Mouse (Mus musculus) cerebellum, adult 11 months (tissue): ENCODE results near the gene Mroh9.

Source experiments
- DNase-seq: peaks from one replicate; pipeline ENCODE4 v3.0.0; 2022

The Mroh9 gene

DNA sequence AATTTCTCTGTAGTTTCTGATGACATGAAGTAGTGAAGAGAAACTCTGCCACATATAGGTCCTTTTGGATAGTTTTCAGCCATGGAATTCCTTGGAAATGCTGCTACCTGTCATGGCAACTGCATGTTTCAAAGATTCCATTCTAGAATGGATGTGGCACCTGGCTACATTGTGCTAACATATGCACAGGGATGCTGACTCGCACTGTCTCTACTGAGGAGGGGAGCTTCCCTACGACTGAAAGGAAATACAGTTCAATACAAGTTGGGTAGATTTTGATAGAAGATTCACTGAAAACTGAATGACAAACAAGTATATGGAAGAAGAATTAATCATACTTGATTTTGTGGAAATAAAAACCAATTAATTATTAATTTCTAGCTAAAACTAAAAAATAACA is at the start of gene Mroh9:
TSS of gene Mroh9 (minus strand) at position 101 of the 400 bp plus-strand sequence.
- no peak for DNase-seq

DNA sequence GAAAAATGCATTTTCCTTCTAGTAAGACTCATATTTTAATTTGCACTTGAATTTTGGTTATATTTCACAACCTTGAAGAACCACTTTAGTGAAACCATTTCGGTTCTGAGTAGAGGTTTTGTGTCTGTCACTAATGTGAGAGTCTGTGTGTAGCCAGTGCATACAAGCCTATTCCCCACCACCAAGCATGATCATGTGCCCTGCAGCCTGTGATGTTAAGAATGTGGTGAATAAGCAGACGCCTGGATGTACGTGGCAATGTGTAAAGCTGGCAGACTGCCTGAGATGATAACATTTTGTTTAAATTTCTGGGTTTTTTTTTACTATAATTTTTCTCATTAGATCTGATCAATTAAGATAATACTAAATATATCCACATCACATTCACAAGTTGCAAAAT is 44.5 kb upstream of the Mroh9 start:
- DNase-seq: no peak

DNA sequence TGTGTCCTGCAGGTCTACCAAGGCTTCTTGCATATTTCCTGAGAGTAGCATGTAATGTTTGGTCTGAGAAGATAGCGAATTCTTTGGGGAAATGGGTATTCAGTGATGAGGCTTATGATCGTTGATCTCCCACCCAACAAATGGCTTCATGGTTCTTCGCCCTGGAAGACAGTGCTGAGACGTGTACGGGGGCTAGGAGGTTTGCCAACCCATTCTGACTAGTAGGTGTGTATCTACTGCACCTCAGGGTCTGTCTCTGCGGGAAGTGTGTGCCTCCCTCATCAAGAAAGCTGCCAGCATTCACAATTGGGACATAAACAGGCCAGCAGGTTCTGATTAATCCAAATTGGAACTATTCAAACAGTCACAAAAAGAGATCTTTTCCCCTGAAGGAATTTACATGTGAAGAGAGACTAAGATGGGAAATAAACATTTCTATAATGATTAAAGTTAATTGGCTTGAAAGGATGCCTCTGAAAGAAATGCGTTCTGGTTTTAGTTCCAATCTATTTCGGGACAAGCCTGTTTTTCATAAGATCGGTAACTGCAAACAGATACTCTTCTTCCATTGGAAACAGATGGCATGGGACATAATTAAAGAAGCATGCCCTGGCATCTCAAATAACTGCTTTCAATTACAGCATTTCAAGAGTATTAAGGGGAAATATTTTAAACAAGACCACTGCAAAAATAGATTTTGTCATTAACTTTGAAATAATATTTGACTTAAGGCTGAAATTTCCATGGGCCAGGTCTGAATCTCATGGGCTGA is 43.8 kb upstream of the Mroh9 start:
- no peak for DNase-seq

DNA sequence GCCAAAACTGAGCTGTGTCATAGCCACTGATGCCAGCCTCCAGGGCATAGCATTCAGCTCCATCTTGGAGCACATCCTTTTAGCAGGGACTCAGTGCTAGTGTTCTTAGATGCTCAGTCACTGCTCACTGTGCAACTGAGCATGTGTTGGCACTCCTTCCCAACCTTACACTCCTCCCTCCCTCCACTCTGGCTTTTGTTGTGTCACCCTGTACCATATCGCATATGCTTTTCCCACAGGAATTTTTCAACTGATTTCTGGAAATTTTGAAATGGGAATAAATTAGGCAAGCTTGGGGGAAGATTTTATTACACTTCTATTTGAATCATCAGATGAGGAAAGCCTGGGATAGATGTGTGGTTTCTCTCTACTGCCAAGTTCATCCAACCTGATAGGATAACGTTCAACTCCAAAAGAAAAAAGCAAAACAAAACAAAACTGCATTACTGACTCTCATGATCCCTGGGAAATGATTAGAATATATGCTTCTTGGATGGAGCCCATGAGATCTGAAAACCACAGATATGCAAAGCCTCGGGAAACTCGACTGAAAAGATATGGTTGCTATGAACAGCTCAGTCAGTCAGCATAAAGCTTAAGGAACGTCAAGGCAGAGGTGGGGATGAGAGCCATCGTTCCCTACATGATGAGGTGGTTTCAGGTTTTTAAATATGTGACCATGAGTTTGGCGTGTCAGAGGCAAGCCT is 40.9 kb upstream of the Mroh9 start:
- DNase-seq: no peak

DNA sequence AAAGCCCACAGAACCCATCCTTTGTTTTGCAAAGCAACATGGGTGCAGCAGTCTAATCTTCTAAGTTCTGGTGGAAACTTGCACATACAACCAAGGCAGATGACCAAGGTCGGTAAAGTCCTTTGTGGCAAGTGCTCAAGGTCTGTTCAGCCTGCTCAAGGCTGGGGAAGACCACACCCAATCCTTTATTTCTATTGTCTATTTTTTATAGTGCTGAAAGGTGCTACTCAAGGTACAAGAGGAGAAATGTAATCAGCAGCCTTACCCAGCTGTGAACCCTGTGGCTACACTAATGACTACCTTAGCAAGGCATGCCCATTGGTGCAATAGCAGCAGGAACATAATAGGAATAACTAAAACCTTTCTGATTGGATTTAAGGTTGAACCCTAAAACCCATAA is 36.9 kb upstream of the Mroh9 start:
- no peak for DNase-seq

DNA sequence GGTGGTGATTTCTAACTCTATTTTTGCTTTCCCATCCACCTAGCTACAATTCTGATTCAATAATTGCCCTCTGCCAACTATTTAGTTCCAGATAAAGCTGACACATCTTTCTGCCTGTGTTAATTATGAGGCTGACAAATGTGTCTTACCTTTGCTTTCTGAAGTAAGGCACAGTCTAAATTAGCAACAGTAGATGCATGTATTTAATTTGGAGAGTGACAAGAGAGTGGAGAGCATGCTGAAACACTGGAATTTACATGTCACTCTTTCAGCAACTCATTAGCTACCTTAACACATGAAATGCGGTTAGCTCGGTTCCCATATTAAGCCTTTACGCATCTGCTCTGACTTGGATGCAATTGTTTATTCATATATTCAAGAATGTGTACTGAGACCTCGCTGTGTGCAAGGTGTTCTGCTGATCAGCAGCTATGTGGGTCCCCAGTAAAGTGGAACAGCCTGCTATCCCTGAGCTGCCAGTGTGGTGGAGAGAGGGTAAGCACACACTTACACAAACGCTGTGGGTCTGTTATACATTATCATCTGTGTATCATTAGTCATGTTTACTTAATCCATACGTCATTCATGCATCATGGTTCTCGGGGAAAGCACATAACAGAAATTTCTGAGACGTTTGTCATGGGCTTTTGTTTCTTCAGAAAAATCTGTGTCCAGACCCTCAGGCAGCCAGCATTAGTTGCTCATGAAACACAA is 28.1 kb upstream of the Mroh9 start:
- DNase-seq: no peak

DNA sequence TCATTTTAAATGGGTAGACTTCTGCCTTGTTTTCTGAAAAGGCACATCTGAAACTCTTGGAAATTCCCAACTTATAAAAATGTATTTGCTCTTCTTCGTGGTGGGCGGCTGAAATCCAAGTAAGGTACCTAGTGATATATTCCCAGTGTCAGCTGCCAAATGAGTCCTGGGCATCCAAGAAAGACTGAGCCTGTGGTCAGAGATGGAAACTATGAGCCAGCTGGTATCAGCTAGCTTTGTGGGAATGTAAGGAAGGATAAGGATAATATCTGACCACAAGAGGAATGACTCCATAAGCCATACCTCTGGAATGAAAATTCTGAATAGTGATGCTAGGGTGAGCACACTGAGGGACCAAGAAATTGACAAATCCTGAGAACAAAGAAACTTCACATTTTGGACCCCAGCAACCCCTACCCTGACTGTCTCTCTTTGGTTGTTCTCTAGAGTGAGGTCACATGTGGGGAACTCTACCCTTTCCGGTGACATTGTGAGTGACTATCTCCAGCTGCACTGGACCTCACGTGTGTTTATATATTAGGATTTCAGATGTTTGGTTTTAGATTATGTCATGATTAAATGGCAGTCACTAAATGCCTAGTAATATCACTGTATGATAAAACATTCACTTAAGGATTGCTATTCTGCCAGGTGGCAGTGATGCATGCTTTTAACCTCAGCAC is 27.2 kb upstream of the Mroh9 start:
- DNase-seq: no peak

DNA sequence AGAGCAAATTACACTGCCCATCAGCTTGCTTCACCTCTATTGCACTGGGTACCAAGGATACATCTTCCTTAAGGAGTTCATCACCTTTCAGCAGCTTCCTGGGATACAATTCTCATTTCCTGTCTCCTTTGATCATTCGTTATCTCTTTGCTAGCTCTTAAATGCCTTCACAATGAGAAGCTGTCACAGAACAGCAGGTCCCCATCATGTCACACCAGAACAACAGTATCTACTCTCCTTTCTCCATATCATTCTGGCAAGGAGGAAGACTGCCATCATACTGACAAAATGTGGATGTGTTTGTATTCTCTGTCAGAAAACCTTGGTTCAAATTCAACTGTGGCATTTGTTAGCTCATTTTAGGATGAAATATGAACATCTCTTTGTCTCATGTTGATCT is 19.5 kb upstream of the Mroh9 start:
- no peak for DNase-seq

DNA sequence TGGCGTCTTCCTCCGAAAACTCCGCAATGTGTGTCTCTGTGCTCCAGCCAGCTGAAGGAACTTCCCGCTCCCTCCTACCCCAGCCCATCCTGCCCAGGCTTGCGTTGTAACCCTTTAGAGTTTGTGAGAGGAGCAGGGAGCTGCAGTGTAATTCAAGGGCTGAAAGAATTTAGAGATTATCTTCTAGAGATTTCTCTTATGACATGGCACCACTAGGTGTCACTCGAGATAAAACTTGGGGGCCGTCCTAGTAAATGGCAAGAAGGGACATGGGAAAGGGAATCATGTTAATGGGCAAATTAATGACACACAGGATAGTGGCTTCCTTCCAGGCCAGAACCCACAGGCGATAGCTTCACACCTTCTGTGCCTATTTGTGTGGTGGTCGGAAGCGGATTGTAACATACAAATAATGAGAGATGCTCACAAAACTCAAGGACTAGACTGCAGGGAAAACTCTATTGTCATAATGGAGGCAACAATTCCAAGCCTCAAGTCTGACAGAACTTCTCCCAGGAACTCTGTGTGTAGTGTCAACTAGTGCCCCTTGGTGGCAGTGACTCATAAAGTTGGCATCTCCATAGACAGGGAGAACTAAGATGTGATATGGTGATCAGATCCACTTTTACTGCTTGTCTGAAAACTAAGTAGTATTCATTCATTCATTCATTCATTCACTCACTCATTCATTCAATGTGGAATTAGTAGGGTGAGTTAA is 6.1 kb upstream of the Mroh9 start:
- DNase-seq: no peak

DNA sequence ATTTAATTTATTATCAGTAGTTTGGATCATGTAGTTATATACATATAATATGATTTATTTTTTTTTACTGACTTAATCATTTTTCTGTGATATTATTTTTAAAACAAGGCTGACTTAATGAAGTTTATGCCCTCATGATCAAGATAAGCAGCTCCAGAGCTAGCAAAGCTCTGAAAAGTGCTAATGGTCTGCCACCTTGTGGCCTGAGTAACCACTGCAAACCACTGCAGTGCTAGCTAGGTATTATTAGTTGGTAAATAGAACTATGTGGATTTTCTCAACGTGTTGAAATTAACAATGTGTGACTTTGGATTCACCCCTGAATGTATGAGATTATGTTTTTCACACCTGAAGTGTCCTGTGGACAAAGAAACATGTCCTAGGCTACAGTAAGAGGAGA is 15.0 kb downstream of the Mroh9 start:
- DNase-seq: no peak

DNA sequence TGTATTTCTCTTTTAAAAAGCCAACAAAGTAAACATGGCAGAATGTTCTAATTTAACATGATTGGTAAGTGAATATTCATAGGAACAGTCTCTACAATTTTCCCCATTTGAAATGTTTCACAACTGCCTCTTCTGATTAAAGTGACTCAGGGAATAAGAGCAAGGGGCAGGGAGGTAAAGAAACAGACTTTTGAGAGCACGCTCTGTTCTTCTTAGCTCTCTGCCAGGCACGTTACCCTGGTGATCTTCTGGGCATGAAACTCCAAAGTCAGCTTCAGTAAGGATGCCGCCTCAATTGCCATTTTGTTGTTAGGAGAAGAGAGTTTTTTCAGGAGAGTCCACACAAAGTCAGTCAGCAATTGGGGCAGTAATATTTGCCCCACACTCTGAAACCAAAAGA is 25.1 kb downstream of the Mroh9 start:
- DNase-seq: no peak

DNA sequence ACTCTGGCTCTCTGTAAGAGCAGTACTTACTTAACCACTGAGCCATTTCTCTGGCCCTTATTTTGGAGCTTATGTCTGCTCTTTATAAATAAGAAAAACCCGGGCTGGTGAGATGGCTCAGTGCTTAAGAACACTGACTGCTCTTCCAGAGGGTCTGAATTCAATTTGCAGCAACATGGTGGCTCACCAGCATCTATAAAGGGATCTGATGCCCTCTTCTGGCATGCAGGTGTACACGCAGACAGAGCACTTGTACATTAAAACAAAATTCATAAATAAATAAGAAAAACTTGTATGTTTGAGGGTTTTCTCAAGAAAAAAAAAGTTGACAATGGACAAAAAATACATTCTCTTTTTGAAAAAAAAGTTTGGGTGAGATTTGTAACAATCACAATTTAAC is 28.1 kb downstream of the Mroh9 start:
- DNase-seq: no peak

DNA sequence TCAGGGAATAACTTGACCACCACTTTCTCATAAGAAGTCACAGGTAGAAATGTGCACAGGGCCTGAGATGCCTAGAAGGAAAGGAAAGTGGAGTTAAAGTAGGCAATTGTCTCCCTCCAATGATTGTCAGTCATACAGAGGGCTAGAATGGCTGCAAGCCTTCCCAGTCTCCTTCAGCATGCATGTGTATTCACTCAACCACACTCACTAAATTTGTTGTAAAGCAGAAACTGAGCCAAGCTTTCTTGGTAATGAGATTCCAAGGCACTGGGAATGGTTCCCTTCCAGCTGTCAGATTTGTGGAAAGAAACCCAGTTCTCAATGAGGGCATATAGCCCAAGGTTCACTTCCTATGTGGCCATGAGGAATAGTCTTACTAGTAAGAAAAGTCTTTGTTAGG is 29.8 kb downstream of the Mroh9 start:
- DNase-seq: no peak

DNA sequence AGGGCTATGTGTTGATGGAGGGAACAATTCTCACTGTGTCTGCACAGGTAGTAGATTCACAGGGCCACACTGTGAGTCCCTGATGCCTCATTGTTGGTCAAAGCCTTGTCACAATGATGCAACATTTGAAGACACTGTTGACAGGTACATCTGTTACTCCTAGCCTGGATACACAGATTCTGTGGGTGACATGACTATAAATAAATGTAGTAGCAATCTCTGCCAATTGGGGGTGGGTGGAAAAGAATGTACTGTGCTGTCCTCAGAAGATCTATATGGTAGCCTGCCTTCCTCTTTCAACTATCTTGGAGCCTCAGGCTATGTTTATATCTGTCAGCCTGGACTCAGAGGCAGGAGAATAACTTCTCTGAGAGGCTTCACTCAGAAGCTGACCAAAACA is 62.4 kb downstream of the Mroh9 start:
- DNase-seq: no peak

DNA sequence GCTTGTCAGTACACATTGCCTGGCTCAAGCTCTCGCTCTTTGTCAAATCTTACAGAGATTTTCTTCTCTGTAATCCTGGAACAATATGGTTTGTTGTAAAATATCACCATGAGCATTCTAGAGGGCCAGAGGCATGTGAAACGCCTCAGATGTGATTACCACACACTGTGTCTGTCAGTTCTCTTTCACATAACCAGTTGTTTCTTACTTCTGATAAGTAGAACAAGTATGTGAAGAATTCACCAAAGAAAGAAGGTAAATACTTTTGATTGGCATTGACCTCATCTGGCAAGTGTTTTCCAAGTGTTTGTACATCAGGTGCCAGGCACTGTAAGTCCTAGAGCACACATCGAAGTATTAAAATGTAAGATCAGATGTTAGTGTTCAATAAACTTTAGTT is 76.2 kb downstream of the Mroh9 start:
- DNase-seq: no peak

DNA sequence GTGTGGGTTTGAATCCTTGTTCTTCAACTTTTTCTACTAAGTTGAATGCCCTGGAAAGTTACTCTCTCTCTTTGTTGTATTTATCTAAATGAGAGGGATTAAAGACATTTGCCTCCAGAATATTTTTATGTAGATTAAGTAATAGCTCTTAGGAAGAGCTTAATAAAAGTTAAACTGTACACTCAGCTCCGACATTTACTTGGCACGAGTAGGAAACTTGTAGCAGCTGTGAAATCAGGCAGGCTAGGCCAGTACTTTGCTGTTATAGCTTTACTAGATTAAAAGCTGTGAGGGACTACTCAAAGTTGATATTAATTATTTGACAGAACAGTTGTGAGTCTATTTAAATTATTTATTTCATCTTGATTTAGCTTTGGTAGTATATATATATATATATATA is 82.0 kb downstream of the Mroh9 start:
- DNase-seq: no peak

DNA sequence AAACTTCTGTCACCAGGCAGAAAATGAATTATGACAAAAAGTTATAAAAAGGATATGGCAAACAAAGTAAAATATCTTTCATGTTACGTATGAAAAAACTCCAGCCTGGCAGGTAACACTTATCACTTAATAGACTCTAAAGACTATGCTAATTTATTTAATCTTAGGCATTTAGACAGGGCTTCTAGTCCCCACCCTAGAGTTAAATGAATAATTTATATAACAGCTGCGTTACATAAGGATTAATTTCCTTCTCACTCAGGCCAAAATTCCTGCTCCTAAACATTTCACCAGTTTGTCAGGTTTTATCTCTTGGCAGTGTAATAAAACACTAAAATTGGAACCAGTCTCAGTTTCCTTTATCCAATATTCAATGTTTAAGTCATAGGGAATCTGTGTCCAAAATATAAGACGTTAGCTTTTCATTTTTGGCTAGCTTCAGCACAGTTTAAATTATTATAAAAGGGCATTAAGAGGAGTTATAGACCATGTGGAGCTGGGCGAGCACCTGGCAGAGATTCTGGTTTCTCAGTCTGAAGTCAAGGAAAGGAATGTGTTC is 84.1 kb downstream of the Mroh9 start:
- DNase-seq: no peak

DNA sequence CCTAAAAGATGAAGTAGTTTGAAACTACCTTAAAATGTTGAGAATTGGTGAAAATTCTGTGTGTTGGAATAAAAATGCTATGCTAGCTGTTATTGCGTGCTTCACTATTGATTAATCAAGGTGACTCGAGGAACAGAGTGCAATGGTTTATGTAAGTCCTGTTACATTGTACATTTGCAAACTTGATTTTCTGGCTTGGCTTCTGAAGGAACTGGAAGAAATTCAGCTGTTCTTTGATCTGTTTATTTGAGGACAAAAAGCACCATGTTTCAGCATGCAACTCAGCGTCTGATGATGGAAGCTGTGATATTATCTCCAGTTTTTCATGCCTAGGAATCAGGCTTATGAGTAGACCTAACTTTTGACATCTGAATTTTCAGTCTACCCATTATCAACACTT is 97.9 kb downstream of the Mroh9 start:
- no peak for DNase-seq

DNA sequence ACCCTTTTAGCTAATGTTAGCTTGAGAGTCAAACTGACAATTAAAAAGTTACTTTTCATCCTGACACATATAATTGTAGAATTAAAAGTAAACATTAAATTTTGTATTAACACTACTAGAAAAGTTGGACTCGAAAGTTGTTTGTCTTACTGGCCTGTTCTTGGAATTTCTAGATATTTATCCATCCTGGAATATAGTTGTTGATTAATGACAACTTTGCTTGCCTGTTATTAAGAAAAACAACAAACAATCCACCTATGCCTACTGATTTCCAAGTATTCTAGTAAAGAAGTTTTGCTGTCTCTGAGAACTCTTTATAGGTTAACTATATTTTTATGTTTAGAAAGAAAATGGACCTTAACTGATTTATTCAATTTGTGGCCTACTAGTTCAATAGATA is 98.7 kb downstream of the Mroh9 start:
- DNase-seq: no peak

DNA sequence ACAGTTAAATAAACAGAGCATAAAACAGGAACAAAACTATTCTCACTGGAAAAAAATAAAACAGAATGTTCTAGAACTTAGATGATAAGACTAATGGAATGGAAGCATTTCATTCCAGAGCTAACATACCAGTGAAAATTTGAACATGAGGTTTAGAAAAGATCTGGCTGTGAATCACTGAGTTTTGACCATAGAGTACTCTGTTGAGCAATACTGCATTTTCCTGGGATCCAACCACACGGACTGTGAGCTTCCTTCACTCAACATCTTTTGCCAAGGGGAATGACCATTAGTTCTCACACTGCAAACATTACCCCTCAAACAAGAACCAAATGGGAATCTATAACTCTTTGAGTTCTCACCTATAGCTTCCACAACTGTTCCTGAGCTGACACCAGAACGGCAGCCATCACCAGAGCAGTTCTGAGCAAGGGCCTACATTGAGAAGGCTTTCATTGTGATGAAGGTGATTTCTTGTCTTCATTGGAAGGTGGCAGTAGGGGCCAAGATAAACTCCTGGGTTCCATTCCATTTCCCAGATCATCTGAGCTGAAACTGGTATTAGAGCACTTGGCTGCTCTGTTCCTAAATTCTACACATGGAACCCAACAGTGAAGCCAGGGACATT is 99.2 kb downstream of the Mroh9 start:
- DNase-seq: no peak

DNA sequence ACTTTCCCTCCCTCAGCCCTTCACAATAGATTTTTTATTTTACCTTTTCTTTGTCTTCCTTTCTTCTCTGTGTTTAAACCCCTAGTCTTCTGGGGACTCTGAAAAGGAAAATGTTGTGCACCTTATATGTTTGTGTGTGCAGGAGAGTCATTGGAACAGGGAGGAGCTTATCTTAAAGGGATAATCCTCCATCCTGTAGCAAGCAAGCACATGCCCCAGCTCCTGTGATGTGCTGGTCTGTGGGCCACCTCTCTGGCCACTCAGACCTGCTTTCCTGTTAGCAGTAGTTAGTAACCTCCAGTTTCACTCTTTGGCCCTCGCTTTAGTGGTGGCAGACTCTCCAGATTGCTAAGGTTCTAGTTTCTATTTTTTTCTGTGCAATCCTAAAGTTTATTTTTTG is 101.0 kb downstream of the Mroh9 start, which contains the start of gene Fmo3:
TSS of gene Fmo3 (minus strand) at position 101 of the 400 bp plus-strand sequence.
- DNase-seq: no peak
